Mouse (Mus musculus): Measurements from ENCODE around the gene Dlx6. TPM values are rescaled to one million over a fixed set of nuclear protein-coding genes. Genes with fewer than 3 reads are reported as not detected.
A peak's percentile ranks its signal among the peaks of the same experiment; 100 is the strongest.

The Dlx6 gene
- polyA plus RNA-seq, 1 experiment from 2014 or later, result not detected

- Histone ChIP-seq H3K9me3 (ENCODE audit: low read depth, low read length) (no peaks in the 10 kb centered on the region), H3K27ac (ENCODE audit: low read depth) (no peak overlapping the region), H3K4me2 (no peak overlapping the region), H3K4me1 (ENCODE audit: insufficient read depth) (no peaks in the 10 kb centered on the region), H3K9ac (no peak overlapping the region), H3K36me3 (ENCODE audit: insufficient read depth) (no peaks in the 10 kb centered on the region), H3K27me3 (ENCODE audit: insufficient read depth, low read length) (peaks cover 96% of the 10 kb centered on the region), H3K4me3 (ENCODE audit: low read depth, low read length) (no peak overlapping the region)
- no peak for TF ChIP-seq CTCF (IDR thresholded peaks at IDR 0.05; ENCODE audit: low read depth)
- no peak for DNase-seq
- no peak for ATAC-seq (ENCODE audit: insufficient read depth)
- WGBS, result 11% methylated on average over 5 of the region's 5 CpGs
Measured at GRCm38 (mm10) chr6:6877346-6877910, 14.3 kb downstream of the Dlx6 start.

GRCm38 (mm10) chr6:6877981-6878840 is 15.1 kb downstream of the Dlx6 start:
- Histone ChIP-seq H3K36me3 (ENCODE audit: insufficient read depth) (no peaks in the 10 kb centered on the region), H3K9me3 (ENCODE audit: low read depth, low read length) (no peaks in the 10 kb centered on the region), H3K27me3 (ENCODE audit: insufficient read depth, low read length) (peaks cover 96% of the 10 kb centered on the region), H3K27ac (ENCODE audit: low read depth) (no peak overlapping the region), H3K4me3 (ENCODE audit: low read depth, low read length) (no peak overlapping the region), H3K9ac (no peak overlapping the region), H3K4me2 (no peak overlapping the region), H3K4me1 (ENCODE audit: insufficient read depth) (no peaks in the 10 kb centered on the region)
- peak; percentile 2; the same call in 1 of the 2 replicates for ATAC-seq (ENCODE audit: insufficient read depth)
- 4% methylated on average over 34 of the region's 34 CpGs for WGBS
- DNase-seq, result no peak
- no peak for TF ChIP-seq CTCF (IDR thresholded peaks at IDR 0.05; ENCODE audit: low read depth)

- no peak for TF ChIP-seq CTCF (IDR thresholded peaks at IDR 0.05; ENCODE audit: low read depth)
- Histone ChIP-seq H3K4me2 (no peak overlapping the region), H3K4me3 (ENCODE audit: low read depth, low read length) (no peak overlapping the region), H3K36me3 (ENCODE audit: insufficient read depth) (no peaks in the 10 kb centered on the region), H3K4me1 (ENCODE audit: insufficient read depth) (no peaks in the 10 kb centered on the region), H3K9ac (no peak overlapping the region), H3K9me3 (ENCODE audit: low read depth, low read length) (no peaks in the 10 kb centered on the region), H3K27me3 (ENCODE audit: insufficient read depth, low read length) (peaks cover 96% of the 10 kb centered on the region), H3K27ac (ENCODE audit: low read depth) (no peak overlapping the region)
- WGBS, result under 1% methylated on average over 14 of the region's 14 CpGs
- ATAC-seq (ENCODE audit: insufficient read depth) (peak; percentile 6; the same call in 1 of the 2 replicates), DNase-seq (peak; percentile 24)
Measured at GRCm38 (mm10) chr6:6878841-6879291, 15.7 kb downstream of the Dlx6 start.

GRCm38 (mm10) chr6:6879371-6880325 is 16.5 kb downstream of the Dlx6 start:
- no peak for TF ChIP-seq CTCF (IDR thresholded peaks at IDR 0.05; ENCODE audit: low read depth)
- 1% methylated on average over 44 of the region's 44 CpGs for WGBS
- ATAC-seq (ENCODE audit: insufficient read depth) (no peak), DNase-seq (peak; percentile 18)
- H3K4me2 ChIP-seq, result no peak overlapping the region
- no peaks in the 10 kb centered on the region for H3K4me1 ChIP-seq (ENCODE audit: insufficient read depth)
- H3K27me3 ChIP-seq (ENCODE audit: insufficient read depth, low read length), result peaks cover 91% of the 10 kb centered on the region
- H3K9me3 ChIP-seq (ENCODE audit: low read depth, low read length), result no peaks in the 10 kb centered on the region
- no peak overlapping the region for H3K4me3 ChIP-seq (ENCODE audit: low read depth, low read length)
- no peak overlapping the region for H3K27ac ChIP-seq (ENCODE audit: low read depth)
- no peaks in the 10 kb centered on the region for H3K36me3 ChIP-seq (ENCODE audit: insufficient read depth)
- H3K9ac ChIP-seq, result no peak overlapping the region

GRCm38 (mm10) chr6:6880361-6881114 is 17.4 kb downstream of the Dlx6 start:
- DNase-seq (no peak), ATAC-seq (ENCODE audit: insufficient read depth) (no peak)
- Histone ChIP-seq H3K9ac (no peak overlapping the region), H3K27ac (ENCODE audit: low read depth) (no peak overlapping the region), H3K4me3 (ENCODE audit: low read depth, low read length) (peak overlapping the region; percentile 44), H3K36me3 (ENCODE audit: insufficient read depth) (no peaks in the 10 kb centered on the region), H3K9me3 (ENCODE audit: low read depth, low read length) (no peaks in the 10 kb centered on the region), H3K4me1 (ENCODE audit: insufficient read depth) (no peaks in the 10 kb centered on the region), H3K4me2 (peak overlapping the region; percentile 78; the same call in 1 of the 2 replicates), H3K27me3 (ENCODE audit: insufficient read depth, low read length) (peaks cover 88% of the 10 kb centered on the region)
- WGBS, result under 1% methylated on average over 24 of the region's 24 CpGs
- no peak for TF ChIP-seq CTCF (IDR thresholded peaks at IDR 0.05; ENCODE audit: low read depth)

- Histone ChIP-seq H3K4me3 (ENCODE audit: low read depth, low read length) (peak overlapping the region; percentile 44), H3K4me2 (peak overlapping the region; percentile 78), H3K36me3 (ENCODE audit: insufficient read depth) (no peaks in the 10 kb centered on the region), H3K9me3 (ENCODE audit: low read depth, low read length) (no peaks in the 10 kb centered on the region), H3K27ac (ENCODE audit: low read depth) (no peak overlapping the region), H3K4me1 (ENCODE audit: insufficient read depth) (no peaks in the 10 kb centered on the region), H3K9ac (peak overlapping the region; percentile 17; the same call in 1 of the 2 replicates), H3K27me3 (ENCODE audit: insufficient read depth, low read length) (peaks cover 82% of the 10 kb centered on the region)
- peak; percentile 64; the same call in 1 of the 2 replicates for ATAC-seq (ENCODE audit: insufficient read depth)
- TF ChIP-seq CTCF (IDR thresholded peaks at IDR 0.05; ENCODE audit: low read depth), result no peak
- 0% methylated on average over 29 of the region's 30 CpGs for WGBS
- DNase-seq, result no peak
Measured at GRCm38 (mm10) chr6:6881115-6881637, 18.0 kb downstream of the Dlx6 start.

Data from lung, embryonic 14.5 days (tissue).